Mouse (Mus musculus) fat pad, adult 2 months (tissue): ENCODE measurements around the gene Dpy30.
"Not testable (repeated sequence)": the region's sequence is repeated elsewhere in the genome, so short reads cannot be mapped to it uniquely, and the experiment has no call there.

Experiments
- DNase-seq: peaks from one replicate; pipeline ENCODE4 v3.0.0-alpha.2; 2011; ENCODE audit warnings: low read depth, low spot score; ENCODE audit errors: extremely low read depth

The Dpy30 gene

GRCm38 (mm10) chr17:74323844-74324243, at the start of gene Dpy30:
Dpy30 (minus strand) TSS chr17:74323944.
- DNase-seq: no peak

- DNase-seq: no peak
Observed at GRCm38 (mm10) chr17:74363592-74363991, 39.8 kb upstream of the Dpy30 start.

- no peak for DNase-seq
Observed at GRCm38 (mm10) chr17:74341151-74341550, 17.4 kb upstream of the Dpy30 start.

- DNase-seq: no peak
Observed at GRCm38 (mm10) chr17:74338937-74339804, 15.4 kb upstream of the Dpy30 start, which contains the start of gene Spast. Spast (plus strand) TSS chr17:74338987.

- DNase-seq: peak; percentile 25
Observed at GRCm38 (mm10) chr17:74338225-74338931, 14.6 kb upstream of the Dpy30 start.

- no peak for DNase-seq
Observed at GRCm38 (mm10) chr17:74331049-74331676, 7.4 kb upstream of the Dpy30 start.

- DNase-seq: not testable (repeated sequence)
Observed at GRCm38 (mm10) chr17:74328146-74328545, 4.4 kb upstream of the Dpy30 start.

GRCm38 (mm10) chr17:74327195-74327594, 3.5 kb upstream of the Dpy30 start:
- DNase-seq: not testable (repeated sequence)

- DNase-seq: no peak
Observed at GRCm38 (mm10) chr17:74322400-74323054, 1.2 kb downstream of the Dpy30 start.

- DNase-seq: no peak
Observed at GRCm38 (mm10) chr17:74318721-74319120, 5.0 kb downstream of the Dpy30 start.

GRCm38 (mm10) chr17:74316309-74316863, 7.4 kb downstream of the Dpy30 start:
- no peak for DNase-seq

- DNase-seq: no peak
Observed at GRCm38 (mm10) chr17:74315445-74316308, 8.1 kb downstream of the Dpy30 start.

- no peak for DNase-seq
Observed at GRCm38 (mm10) chr17:74306021-74306420, 17.7 kb downstream of the Dpy30 start.

- no peak for DNase-seq
Observed at GRCm38 (mm10) chr17:74305616-74306015, 18.1 kb downstream of the Dpy30 start.

- no peak for DNase-seq
Observed at GRCm38 (mm10) chr17:74304060-74304459, 19.7 kb downstream of the Dpy30 start.

GRCm38 (mm10) chr17:74300089-74300488, 23.7 kb downstream of the Dpy30 start:
- DNase-seq: no peak

GRCm38 (mm10) chr17:74296991-74297390, 26.8 kb downstream of the Dpy30 start:
- DNase-seq: not testable (repeated sequence)

- DNase-seq: no peak
Observed at GRCm38 (mm10) chr17:74296076-74296823, 27.5 kb downstream of the Dpy30 start.
